Mouse (Mus musculus) left cerebral cortex, postnatal 4 days (tissue): Measurements from ENCODE around the gene Klf12. TPM values are rescaled to one million over a fixed set of nuclear protein-coding genes. Genes with fewer than 3 reads are reported as not detected.

Experiments
- DNase-seq: peaks from one replicate; pipeline ENCODE4 v3.0.0-alpha.2; 2022
- intact Hi-C: fragments of 180-260 bp; cut with DNase I; formaldehyde crosslinking; loops from one replicate; pipeline ENCODE4 v1.15.1; 2025
- total RNA-seq, 2 experiments: library from RNA; stranded (reverse); gene quantifications; 2 replicates each; pipeline ENCODE4 v1.2.3; 2021

The Klf12 gene
- 10 to 100 TPM; 50.4 to 51.3 TPM for total RNA-seq

DNA sequence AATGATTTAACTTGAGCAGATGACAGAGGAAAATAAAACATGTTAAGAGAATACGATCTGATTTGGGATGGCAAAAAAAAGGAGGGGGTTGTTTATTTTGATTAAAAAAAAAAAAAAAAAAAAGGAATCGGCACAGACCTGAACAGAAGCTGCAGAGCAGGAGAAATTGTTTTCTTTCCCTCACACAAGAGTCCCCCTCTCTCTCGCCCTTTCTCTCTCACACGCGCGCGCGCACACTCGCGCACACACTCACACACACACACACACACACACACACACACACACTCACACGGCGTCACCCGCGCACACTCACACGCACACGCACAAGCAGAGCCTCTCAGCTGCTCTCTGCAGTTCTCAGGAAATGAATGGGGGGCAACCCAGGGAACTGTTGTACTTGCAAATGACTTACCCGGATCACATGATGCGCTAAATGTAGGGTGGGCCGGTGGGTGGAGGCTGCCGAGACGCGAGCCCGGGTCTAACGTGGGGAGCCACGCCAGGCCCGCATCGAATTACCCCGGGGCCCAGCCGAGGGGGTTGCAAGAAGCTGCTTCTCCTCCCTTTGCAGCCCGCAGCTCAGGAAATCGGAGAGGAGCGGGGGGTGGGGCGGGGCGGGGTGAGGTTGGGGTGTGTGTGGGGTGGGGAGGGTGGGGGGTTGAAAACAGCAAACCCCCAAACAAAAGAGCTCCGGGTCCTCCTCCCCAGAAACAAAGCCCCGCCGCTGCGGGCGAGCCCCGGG, at the start of gene Klf12:
Gene Klf12, minus strand, starts transcription at position 561 of the 742 bp plus-strand sequence.
- intact Hi-C loops = loop anchor here (2.0 kb wide), 1 partner anchor 353 kb away; no protein-coding TSS in a partner anchor
- DNase-seq = peak; percentile 85

DNA sequence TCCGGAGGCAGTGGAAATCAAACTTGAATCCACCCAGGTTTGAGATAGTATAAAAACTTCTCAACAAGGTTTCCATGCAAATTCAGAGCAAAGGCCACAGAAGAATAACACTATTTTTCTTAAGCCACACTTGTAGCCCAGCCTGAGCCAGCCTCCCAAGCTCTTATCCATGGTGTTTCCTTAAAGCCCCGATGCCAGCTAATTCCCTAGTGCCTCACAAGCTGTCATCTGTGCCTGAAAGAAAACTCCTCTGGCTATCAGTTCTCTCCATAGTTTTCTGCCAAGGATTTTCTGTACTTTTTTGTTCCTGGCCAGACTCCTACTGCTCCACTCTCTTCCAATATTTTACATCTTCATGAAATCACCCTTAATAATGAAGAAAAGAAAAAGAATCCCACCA, 48.9 kb upstream of the Klf12 start:
- DNase-seq = peak; percentile 26
- intact Hi-C loops = no loop called here

DNA sequence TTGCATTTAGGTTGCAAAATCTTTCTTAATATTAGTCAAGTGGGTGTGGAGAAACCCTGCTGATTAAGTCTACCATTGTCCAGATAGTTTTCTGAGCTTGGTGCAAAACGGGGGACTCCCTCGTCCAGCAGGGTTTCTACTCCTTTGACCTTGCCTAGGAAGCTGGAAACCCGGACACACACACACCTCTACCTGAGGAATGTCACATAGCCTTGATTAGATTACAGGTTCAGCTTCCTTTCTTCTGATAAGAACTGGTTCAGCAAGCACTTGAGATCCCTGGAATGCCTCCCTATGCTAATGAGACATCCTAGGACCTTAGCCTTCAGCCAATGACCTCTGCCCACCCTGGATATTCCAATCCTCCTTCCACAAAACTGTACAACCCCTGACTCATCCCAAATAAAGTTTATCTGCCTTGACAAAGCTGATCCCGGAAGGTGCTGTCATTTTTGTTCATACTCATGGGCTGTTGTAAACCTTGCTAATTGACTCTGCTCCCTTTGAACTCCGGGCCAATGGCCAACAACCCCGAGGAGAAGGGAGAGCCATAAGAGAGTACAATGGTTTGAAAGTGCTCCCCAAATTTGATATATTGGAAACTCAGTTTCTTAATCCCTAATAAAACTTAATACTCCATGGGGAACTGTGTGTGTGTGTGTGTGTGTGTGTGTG, 44.3 kb upstream of the Klf12 start:
- no peak for DNase-seq
- intact Hi-C loops = no loop called here

DNA sequence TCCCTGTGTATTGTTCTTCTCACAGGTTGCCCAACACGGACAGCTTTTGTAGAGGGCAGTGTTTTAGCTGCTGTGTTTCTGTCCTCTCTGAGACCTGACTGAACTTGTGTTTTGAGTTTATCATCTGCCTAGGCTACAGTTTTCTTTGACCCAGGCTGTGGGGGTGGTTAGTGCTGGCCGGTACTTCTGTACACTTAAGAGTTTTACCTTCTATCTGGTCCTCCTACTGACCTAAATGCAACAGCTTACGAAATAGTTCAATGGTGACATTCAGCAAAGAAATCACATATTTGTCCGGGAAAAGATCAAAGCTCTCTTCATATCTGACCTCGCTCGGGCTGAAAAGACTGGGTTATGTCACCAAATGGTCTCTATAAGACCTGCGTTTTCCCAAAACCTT, 39.8 kb upstream of the Klf12 start:
- no peak for DNase-seq
- intact Hi-C loops = no loop called here

DNA sequence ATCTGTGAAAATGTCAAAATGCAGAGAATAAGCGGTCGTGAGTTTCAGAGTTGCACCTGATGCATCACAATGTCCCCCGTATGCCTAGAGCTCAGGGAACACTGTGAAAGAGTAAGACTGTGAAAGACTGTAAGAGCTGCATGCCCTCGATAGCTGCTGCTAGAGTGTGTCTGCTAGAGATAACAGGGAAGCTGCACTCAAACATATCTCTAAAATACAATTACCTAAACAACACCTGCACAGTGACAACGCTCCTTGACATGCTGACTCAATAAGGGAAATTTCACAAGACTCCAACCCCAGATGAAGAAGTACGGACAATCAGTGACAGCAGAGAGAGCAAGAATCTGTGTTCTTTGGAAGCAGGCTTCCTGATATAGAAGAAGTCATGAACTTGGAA, 37.5 kb upstream of the Klf12 start:
- intact Hi-C loops = no loop called here
- no peak for DNase-seq

DNA sequence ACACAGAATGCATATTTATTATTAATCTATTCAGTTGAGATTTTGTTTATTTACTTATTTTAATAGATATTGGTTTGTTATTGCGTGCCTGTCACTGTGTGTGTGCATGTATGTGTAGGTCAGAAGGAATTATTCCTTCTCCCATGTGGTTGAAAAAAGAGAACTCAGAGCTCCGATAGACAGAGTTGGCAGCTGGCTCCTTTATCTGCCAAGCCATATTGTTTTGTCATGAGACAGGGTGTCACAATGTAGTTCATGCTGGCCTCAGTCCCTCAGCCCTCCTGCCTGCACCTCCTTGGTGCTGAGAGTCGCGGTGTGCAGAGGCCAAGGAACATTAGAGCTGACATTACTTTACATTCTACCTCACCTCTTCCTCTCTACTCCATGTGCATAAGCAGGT, 32.3 kb upstream of the Klf12 start:
- no peak for DNase-seq
- intact Hi-C loops = no loop called here

DNA sequence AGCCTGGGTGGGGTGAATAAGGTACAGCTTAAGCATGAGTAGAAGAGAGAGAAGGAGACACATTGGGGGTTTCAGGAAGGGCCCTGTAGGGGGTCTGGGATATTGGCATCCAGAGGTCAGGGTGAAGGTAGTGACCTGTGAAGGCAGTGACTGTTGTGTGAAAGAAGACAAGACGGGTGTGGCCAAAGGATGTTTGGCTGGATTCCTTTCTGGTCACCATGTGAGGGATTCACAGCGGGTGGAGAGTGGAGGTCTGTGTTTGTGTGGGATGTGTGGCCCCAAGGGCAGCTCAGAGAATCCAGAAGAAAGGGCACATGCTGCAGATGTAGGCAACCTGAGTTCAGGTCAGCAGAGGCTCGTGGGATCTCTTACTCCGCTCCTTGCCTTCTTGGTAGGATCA, 29.6 kb upstream of the Klf12 start:
- no peak for DNase-seq
- intact Hi-C loops = no loop called here

DNA sequence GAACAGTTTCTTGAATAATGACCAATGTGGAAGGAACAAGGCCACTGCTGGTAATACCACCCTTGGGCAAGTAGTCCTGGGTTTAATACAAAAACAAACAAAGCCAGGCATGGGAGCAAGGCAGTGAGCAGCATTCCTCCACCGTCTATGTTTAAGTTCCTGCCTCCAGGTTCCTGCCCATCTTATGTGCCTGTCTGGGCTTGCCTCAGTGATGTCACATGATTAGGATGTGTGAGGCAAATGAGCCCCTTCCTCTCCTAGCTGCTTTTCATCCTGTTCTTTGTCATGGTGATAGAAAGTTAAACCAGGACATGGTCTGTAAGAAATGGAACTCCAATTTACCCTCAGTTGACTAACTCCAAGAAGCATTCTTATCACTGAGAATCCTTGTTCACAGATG, 16.4 kb upstream of the Klf12 start:
- intact Hi-C loops = no loop called here
- no peak for DNase-seq

DNA sequence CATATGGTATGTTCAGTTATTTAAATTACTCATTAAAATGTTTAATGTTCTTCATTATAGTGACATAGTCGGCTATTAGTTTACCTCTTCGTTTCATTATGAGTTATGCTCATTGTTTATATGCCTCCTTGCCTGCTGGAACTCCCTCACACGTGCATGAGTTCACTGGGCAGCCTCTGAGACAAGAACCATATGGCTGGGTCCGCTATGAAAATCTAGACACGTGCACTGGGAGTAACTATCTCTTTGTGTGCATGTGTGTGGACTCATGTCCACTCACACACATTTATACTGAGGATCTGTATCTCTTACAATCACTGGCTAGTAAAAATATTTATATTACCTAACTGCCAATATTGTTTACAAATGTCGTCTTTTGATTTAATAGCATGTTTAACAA, 14.4 kb upstream of the Klf12 start:
- no peak for DNase-seq
- intact Hi-C loops = no loop called here

DNA sequence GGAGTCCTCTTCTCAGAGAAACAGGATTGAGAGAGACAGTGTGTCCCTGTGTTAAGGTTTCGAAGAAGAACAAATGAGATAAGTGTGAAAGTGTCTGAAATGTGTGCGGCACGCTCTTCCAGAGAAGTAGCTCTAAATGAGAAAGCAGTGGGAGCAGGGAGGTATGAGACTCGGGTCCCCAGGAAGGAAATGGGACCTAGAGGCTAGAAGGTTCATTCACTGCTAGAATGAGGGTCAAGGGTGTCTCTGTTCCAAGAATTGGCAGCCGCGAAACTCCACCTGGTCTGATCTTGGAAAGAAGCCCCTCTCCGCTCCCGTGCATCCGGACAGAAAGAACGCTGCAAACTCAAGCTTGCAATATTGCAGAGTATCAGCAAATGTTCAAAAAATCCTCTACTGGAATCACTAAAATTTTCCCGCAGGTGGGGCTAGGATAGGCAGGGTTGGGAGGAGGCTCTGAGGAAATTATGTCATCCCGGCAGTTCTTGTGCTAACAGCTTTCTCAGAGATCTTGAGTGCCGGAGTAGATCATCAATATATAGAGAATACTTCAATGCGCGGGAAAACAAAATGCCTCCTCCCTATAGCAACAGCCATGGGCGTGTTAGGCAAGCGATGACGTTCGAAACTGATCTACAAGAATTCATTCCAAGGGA, 2.2 kb upstream of the Klf12 start:
- DNase-seq = peak; percentile 33
- intact Hi-C loops = loop anchor here (5.0 kb wide), 2 partner anchors 176 to 1091 kb away; no protein-coding TSS in a partner anchor

DNA sequence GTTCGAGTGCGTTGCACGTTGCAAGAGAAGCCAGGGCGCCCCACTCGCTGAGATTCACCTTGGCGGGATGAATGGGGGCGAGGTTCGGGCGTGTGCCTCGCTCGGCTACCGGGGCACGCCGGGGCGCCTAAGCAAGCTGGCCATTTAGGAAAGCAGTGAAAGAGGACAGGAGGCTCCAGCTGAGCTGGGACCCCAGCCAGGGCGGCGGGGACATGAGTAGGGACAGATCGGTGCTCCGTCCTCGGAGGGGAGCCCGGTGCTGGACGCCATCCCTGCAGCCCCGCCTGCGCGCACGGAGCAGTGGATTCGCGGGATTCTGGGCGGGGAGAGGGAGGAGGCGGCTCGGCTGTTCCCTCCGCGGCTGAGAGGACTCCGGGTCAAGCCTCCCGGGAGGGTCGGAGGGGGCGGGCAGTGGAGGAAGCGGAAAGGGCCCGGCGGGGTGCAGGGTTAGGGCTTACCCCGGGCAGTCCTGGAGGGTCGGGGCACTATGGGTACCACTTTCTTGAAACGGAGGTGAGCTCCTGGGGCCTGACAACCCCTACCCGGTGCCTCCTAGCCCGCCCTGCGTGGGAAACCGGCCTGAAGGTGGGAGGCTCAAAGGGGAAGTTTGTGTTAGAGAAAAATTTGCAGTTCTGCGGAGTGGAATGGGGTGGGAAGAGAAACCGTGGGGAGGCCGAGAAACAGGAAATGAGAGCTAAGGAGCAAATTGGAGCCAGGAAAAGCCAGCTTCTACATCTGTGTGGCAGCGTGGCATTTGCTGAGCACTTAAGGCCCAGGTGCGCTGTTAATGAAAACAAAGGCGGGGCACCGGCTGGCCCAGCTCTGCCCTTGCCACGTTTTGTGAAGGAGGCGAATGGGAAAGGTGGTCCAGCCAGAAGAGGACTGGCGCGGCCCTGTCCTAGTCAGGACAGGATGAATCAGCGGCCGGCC, 1.4 kb upstream of the Klf12 start:
- peak; percentile 85 for DNase-seq
- intact Hi-C loops = loop anchor here (2.0 to 5.0 kb wide), 3 partner anchors 176 to 1091 kb away; no protein-coding TSS in a partner anchor

DNA sequence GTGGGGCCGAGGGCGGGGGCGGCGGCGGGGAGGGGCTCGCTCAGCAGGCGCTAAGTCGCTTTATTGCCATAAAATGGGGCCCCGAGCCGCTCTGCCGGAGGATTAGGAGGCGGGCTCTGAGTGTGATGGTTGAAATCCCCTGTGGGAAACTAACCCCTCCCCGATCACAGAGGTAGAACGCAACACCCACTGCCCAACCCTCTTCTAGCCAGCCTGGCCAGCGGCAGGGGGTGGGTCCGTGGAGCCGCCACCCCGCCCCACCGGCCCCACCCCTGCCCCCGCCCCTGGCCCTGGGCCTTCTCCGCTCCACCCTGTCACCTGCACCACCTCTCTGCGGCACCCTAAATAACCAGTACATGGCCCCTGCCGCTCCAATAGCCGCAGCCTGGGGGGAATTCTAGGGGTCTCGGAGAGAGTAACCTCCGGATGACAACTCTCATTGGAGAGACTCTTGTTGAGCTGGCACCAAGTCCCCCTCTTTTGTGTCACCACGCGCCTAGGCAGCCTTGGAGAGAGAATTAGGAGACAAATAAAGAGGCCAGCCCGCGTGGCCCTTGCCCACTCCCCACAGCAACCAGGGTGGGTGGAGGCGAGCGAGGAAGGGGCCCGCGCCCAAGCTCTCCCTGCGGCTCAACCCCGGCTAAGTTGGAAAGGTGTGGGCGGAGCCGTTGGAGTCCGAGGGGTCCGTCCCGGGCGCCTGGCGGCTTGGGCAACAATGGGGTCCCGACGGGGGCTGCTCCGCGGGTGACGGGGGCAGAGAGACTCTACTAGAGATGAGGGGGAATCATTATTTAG, 579 bp upstream of the Klf12 start:
- intact Hi-C loops = loop anchor here (2.0 to 5.0 kb wide), 3 partner anchors 177 to 1092 kb away; no protein-coding TSS in a partner anchor
- peak; percentile 76 for DNase-seq

DNA sequence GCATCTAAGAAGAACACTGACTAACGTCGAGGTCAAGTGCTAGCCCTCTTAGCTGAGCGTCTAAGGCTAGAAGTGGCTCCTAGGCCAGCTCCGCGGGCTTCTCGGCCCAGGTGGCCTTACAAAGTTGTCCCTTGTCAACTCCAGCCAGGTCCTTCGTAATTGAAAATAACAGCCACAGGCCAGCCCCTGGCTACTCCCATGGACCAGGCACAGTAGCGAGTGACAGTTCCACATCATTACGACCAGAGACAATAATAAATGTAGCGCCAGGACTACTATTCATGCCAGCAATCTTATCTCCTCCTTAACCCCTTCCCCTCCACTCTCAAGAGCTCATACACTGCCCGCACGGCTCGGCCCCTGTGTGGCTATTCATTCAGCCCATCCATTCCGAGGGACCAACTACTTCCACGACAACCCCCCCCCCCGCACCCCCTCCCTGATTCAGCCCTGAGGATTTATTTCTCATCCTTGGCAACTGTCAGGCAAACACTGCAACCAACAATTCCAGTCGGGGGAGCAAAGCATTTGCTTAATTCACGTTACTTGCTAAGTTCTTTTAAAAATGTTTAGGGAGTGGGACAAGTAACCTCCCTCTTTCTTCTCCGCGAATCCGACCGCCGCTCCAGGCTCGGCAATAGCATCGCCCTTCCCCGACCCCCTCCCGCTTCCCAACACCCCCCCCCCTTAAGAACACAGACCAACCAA, 914 bp downstream of the Klf12 start:
- intact Hi-C loops = loop anchor here (2.0 kb wide), 1 partner anchor 353 kb away; no protein-coding TSS in a partner anchor
- peak; percentile 51 for DNase-seq

DNA sequence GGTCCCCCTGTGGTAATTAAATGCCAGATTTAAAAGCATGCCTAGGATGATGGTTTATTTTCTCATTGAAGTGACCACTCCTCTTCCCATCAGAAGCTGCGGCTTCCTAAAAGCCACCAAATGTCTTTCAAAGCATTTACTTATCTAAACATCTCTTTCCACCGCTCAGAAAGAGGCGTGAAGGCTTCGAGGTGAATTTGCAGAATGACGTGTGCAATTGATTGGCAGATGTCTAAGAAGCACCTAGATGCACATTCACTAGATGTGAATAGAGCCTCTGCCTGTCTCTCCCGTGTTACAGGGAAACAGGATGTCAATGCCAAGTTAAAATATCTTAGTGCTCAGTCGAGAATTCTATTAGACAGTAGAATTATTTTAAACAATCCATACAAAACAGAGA, 1.8 kb downstream of the Klf12 start:
- no peak for DNase-seq
- intact Hi-C loops = no loop called here

DNA sequence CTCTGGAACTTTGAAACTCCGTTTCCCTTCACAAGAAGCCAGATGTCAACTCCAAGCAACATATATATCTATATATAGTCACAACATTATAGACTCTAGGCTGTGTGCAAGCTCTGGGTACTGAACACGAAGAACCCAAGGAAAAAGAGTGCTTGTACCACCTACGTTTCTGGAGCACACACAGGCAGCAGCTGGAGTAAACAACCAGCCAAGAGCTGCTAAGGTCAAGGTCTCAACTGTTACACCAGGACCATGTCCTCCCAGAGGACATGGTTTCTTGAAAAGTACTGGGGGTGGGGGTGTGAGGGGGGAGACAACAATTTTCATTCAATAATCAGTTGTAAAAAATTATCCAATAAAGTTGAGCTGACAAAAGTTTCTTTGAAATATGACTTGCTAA, 2.7 kb downstream of the Klf12 start:
- intact Hi-C loops = no loop called here
- DNase-seq = no peak

DNA sequence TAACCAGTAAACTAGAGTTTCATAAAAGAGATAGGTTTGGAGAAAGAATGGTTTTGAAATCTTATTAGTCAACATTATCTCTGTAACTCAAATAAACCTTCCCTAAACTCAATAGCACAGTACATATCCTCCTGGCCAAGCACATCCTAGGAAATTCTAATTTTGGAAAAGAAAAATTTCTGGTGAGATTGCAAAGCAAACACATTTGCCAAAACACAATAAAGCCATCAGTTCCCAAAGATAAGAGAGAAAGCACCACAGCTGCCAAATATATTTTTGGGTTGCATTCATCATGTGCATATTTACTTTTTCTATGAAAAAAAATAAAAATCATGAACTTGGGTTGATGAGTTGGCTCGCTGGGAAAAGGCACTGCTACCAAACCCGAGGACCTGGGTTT, 10.3 kb downstream of the Klf12 start:
- DNase-seq = no peak
- intact Hi-C loops = no loop called here

DNA sequence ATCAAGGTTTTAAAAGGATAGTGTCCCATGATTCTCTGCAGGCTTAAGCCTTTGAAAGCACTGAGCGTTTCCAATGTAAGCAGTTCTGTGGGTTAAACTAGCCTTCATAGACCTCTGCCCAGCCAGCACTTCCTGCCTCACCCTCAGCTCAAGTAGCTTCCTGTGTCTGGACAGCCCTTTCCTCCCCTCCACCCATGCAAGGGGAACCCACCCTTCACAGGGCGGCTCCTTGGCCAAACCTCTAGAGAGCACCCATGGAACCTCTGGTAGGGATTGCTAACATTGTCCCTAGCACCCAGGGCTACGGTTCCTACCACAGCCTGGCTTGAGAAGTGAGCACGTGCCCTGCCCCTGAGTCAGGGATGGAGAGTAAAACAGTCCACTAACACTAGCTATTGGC, 23.9 kb downstream of the Klf12 start:
- intact Hi-C loops = no loop called here
- no peak for DNase-seq

DNA sequence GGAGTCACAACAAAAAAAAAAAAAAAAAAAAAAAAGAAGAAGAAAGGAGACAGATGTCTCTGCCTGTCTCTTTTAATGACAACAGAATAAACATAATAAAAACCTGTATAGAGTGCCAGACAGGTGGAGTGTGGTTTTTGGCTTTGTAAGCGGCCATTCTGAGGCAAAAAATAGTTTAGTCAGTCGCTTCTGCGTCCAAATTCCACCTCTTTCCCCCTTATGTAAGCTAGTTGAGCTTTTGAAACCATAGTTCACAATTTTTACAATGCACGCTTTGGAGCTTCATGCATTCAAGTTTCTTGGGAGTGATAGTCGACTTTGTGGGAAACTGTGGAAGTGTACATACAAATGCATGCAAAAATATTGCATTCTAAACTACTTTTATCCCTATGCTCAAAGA, 41.4 kb downstream of the Klf12 start:
- intact Hi-C loops = no loop called here
- no peak for DNase-seq

DNA sequence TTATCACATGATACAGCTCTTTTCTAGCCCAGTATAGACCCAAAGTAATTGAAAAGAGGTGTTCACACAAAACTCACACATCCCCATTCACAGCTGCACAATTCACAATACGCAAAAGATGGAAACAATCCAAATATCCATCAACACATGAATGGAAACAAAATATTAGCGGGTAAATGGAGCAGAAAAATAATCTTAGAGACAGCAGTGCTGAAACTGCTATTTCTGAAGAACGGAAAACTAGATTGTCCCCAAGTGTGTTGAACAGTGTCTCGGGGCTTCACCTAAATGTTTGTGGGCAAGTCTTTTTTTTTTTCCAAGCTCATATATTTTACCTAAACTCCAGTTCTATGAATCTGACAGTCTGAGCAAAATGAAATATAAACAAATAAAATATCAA, 44.6 kb downstream of the Klf12 start:
- no peak for DNase-seq
- intact Hi-C loops = no loop called here
